Mouse (Mus musculus) cerebellum, adult 11-12 months (tissue): Measurements from ENCODE around the gene Vps45.
"Not testable (repeated sequence)": the region's sequence is repeated elsewhere in the genome, so short reads cannot be mapped to it uniquely, and the experiment has no call there.

Experiments used
- DNase-seq: peaks from one replicate; pipeline ENCODE4 v3.0.0; 2022

Vps45 gene

GRCm38 (mm10) chr3:95994975-95995801 lies 63.1 kb downstream of the Vps45 start:
- DNase-seq = no peak

GRCm38 (mm10) chr3:95994381-95994846 lies 63.9 kb downstream of the Vps45 start:
- no peak for DNase-seq

DNA sequence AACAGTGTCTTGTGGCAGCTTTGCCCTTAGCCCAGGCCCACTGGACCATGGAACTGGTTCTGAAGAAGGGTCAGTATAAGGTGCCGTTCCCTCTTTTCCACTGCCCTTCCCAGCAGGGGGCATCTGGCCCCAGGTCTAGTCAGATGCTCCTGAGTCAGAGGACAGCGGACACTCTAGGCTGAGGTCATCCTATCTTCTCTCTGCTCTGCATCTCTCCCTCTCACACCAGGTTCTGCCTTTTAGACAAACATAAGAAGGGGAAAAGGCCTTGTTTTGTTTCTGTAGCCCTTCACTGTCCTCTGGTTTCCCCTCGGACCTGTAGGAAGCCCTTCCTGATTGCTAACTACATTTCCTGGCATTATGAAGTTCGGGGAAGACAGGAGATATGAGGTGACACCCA lies 64.4 kb downstream of the Vps45 start:
- DNase-seq = peak; percentile 79

DNA sequence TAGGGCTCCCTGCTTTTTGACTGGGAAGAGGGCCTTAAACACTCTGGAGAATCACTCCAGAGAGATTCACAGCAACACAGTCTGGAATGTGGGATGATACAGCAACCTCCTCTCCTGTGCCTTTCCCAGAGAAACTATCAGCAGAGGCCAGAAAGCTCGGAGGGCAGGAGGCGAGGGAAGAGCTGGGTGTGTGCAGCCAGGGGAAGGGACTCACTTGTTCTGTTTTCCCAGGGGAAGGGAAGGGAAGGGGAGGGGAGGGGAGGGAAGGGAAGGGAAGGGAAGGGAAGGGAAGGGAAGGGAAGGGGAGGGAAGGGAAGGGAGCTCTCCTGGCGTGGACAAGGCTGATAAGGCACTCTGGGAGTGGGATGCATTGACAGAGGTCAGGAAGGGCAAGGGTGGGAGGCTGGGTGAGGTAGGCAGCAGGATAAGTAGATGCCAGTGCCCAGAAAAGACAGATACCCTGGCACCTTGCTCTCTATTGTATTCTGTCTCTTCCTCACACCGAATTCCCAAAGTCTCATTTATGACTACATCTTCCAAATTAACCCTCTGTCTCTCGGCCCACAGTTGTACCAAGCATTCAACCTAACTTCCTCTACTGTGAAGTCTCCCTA lies 65.2 kb downstream of the Vps45 start:
- no peak for DNase-seq

- DNase-seq = no peak
Observed at GRCm38 (mm10) chr3:95990413-95990941, 67.8 kb downstream of the Vps45 start.

- peak; percentile 85 for DNase-seq
Observed at GRCm38 (mm10) chr3:95988969-95989368, 69.3 kb downstream of the Vps45 start.

DNA sequence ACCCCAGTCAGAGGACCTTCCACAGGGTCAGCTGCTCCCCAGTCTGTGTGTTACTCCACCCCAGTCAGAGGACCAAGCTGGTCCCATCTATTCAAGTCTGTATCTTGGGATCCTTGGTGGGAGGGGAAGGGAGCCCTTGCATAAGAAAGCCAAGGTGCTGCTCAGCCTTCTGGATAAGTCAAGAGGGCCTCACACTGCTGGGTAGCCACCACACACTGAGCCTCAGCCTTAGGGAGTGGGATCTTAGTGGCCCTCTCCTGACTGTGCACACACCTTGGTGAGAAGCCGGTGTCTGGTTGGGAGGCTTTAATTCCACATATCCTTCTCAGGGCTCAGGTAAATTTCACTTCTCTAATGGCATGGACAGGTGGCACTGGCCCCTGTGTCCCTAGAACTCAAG lies 70.1 kb downstream of the Vps45 start:
- no peak for DNase-seq

GRCm38 (mm10) chr3:95987386-95988110 lies 70.7 kb downstream of the Vps45 start:
- no peak for DNase-seq

DNA sequence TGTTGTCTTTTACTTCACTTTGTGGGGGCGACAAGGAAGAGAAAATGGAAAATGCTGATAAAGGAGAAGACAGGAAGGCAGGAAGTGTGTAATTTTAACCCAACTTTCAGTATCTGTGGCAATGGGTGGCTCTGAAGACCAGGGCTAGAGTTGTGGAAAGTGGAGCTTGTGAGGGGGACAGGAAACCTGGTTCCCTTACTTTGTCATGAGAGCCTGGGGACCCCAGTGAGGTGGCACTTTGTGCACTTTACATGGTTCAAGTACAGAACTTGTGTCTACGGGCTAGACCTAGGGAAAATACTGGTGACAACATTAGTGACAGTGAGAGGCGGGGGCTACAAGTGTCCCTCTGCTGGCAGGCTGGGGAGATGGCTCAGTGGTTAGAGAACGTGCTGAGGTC lies 71.3 kb downstream of the Vps45 start:
- no peak for DNase-seq

DNA sequence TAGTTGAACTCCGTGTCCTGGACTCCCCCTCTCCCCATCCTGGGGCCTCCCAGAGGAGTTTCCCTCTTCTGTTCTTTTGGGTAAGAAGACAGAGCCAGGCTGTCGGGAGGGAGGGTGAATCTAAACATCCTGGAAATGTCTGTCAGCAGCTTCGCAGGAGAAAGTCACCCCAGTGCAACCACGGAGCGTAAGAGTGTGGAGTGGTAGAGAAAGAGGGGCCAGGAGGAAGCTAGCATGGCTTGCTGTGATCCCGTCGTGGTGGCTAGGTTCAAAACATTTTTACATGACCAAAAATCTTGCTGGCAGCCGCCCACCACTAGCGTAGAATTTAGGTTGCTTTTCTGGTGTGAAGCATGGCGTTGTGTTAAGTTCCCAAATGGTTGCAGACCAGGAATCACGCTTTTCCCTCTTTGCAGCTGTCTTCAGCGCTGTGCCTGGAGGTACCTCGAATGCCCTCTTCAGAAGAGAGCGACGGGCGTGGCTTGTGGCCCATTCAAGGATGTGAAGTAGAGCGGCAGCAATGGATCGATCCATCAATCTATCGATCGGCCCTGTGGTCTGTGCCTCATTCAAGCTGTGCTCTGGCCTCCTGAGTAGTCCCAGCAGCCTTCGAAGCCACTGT lies 72.2 kb downstream of the Vps45 start:
- DNase-seq = no peak

GRCm38 (mm10) chr3:95985209-95986000 lies 72.9 kb downstream of the Vps45 start:
- DNase-seq = peak; percentile 82

DNA sequence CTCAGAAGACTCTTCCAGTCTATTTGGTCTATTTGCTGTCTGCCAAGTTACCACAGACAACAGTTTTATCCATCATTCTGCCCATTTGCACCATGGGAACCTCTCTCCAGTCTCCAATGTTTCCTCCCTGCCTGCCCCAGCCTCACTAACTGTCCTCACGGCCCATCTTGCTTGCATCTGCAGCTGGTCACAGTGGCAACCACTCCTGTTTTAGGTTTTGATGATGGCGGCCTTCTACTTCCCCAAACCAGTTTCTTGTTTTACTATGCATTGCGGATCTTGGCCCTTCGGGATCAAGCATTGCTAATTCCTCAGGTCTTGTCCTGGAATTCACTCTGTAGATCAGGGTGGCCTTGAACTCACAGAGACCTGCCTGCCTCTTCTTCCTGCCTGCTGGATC lies 76.1 kb downstream of the Vps45 start:
- no peak for DNase-seq

DNA sequence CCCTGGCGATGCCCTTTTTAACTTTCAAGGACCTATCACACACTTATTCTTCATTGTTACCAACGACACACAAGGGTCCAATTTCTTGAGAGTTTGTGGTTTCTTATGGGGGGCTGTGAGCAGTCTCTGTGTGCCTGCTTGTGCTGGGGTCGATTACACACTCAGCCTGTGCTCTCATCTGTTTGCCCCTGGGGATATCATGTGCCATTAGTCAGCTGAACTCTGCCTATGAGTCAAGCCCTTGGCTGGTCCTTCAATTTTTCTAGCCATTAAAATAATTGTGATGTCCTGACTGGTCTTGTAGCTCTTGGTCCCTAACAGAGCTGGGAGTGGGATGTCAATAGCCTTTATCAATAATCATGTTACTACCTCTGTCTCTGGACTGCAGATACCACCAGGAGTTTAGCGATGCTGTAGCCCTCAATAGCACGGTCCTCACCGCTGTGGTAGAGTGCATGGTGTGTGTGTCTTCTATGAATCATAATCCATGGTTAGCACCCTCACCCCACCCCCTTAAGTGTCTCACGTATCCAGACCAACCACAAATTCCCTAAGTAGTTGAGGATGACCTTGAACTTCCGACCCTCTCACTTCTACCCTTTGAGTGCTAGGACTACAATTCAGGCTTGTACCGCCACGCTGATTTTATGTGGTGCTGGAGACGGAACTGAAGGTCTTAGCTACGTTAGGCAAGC lies 77.8 kb downstream of the Vps45 start:
- no peak for DNase-seq

- no peak for DNase-seq
Observed at GRCm38 (mm10) chr3:95978265-95978664, 80.0 kb downstream of the Vps45 start.

DNA sequence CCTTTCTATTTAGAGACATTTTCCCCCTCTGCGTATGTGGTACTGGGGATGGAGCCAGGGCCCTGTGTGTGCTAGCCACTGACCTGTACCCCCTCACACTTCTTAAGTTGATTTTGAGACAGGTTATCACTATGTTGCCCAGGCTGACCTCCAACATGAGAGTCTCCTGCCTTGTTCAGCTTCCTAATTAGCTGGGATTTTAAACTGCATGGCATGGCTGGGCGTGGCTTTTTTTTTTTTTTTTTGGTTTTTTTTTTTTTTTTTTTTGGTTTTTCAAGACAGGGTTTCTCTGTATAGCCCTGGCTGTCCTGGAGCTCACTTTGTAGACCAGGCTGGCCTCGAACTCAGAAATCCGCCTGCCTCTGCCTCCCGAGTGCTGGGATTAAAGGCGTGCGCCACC lies 80.7 kb downstream of the Vps45 start:
- not testable (repeated sequence) for DNase-seq

DNA sequence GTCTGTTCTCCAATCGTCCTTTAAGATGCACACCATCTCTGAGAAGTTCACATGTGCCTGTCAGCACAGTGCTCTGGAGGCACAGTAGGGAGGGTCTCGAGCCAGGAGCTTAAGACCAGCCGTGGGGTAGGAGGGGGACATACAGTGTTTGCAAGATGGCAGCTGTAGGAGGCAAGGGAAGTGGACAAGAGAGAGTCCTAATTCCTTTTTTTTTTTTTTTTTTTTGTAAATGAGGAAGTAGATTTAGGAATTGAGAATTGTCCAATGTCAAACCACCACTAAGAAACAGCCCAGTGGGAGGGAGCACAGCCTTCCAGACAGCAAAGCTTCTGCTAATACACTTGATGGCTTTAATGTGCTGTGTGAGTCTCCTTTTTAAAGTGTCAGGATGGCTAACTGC lies 81.2 kb downstream of the Vps45 start:
- DNase-seq = no peak

DNA sequence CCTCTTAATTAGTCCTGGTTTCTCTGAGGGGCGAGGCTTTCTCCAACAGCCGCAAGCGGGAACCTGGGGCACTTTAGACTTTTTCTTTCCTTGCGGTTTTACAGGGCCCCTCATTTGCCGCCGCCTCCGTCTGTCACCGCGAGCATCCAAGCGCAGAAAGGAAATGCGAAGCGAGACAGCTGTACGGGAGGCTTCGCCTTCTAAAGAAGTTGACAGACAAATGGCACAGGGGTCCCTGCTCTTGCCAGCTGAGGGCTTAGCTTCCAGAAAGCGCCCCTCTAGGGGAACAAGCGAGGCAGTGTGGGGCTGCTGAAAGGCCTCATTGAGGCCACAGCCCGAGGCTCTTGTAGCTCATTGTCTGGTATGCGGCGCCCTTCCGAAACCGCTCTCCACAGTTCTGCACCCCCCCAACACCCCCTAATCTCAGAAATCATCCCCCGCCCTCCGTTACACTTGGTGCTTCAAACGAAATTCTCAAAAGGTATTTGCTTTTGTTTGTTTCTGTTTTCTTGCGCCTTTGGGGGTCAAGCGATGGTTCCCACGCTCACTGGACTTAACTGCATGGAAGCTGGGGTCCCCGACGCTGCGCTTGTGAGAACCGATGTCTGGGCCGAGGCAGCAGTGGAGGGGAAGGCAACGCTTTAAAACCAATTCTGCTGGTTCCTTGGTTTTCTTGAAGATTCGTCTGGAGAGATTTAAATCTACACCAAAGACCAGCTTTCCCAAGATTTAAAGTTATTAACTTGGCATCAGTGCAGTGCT lies 85.2 kb downstream of the Vps45 start:
- no peak for DNase-seq

DNA sequence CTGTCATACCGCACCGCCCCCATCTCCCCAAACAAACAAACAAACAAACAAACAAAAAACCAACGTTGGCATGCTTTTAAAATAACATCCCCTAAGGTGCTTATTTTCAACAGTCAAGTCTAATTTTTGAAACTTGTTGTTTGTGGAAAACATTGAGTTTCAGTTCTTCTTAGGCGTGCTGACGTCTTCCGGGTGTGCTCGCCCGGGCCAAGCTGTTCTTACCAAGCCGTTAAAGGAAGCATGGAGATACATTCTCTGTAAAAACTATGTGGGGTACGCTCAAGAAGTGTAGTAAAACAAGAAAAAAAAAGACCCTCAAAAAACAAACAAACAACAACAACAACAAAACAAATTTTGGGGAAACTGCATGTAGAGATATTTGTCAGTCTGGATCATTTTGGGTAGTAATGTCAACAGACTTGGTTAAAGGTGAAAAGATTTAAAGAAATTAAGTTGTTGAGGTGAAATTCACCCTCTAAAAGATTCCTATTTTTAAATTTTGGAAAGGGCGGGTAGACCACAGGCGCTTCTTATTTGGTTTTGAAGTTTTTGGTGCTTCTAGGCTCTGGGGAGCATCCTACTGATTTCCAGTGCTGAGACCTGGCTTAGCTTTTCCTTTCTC lies 85.9 kb downstream of the Vps45 start:
- DNase-seq = no peak

DNA sequence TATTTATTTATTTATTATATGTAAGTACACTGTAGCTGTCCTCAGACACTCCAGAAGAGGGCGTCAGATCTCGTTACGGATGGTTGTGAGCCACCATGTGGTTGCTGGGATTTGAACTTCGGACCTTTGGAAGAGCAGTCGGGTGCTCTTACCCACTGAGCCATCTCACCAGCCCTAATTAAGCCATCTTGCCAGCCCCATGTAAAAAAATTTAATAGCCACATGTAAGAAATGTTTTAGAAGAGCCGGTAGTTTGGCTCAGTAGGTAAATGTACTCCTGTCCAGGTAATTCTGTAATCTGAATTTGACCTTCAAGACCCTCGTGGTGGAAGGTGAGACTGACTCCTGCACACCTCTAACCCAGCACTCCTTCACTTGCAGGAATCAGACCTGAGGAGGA lies 87.6 kb downstream of the Vps45 start:
- DNase-seq = not testable (repeated sequence)

GRCm38 (mm10) chr3:95969277-95969676 lies 89.0 kb downstream of the Vps45 start:
- no peak for DNase-seq
